ENCODE assay signal across 8 mouse cellular contexts in the genomic region with DNA sequence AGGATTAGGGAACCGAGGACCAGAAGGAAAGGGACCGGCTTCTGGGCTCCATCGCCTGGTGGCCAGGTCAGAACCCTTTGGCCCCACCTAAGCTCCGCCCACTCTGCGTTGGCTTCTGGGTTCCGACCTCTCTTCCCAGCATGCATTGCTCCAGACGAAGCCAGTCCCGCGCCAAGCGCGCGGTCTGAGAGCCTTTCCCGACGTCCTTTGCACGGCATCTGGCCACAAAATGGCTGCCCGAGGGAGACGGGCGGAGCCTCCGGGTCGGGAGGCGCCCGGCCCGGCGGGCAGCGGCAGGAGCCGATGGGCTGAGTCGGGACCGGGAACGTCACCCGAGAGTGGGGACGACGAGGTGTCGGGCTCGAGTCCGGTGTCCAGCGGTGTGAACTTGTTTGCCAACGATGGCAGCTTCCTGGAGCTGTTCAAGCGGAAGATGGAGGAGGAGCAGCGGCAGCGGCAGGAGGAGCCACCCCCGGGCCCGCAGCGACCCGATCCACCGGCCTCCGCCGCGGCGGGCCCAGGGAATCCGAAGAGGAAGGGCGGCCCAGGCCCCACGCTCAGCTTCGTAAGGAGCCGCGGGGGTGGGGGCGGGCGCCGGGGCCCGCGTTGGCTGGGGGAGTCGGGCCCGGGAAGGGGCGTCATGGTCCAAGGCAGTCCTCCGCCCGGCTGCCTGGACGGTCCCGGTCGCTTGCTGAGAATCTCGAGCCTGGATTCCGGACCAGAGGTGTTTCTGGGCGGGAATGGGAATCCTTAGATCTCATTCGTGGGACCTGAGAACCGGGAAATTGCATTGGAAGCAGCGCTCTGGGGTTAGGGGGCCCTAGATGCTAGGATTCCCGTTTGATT. TPM values are rescaled to one million over a fixed set of nuclear protein-coding genes. Genes with fewer than 3 reads are reported as not detected.
DNase-seq lines count a peak whose midpoint lies in the region; ATAC-seq lines count a peak whose summit lies in the region.

A gene (plus strand): TSS at position 154 of the 846 bp plus-strand sequence.

- H3K4me2 ChIP-seq in hindbrain, embryonic 15.5 days = peak within 1 kb of the TSS; percentile 90

- H3K4me3 ChIP-seq in hindbrain, embryonic 15.5 days = peak within 1 kb of the TSS; percentile 98

- H3K9me3 ChIP-seq in hindbrain, embryonic 15.5 days = no peaks in the 10 kb centered on the region

- H3K9ac ChIP-seq in hindbrain, embryonic 15.5 days = peak within 1 kb of the TSS; percentile 99

- no peaks in the 10 kb centered on the region for H3K27me3 ChIP-seq in hindbrain, embryonic 15.5 days

- peak; percentile 98 for DNase-seq in R1 (ENCODE audit: low read depth, low spot score)
- peak; percentile 98 for DNase-seq in cerebellum, postnatal 25 days
- peak; percentile 97 for DNase-seq in frontal cortex, postnatal 36 days (ENCODE audit: low spot score in 2 of 2)
- peak; percentile 92 for DNase-seq in left cerebral cortex, adult 11 months (ENCODE audit: low spot score)
- peak; percentile 97 to 98 for DNase-seq in lung, postnatal 4 days
- peak; percentile 93 for DNase-seq in retina, postnatal 7 days (ENCODE audit: low read depth, low spot score)
- peak; percentile 97 for DNase-seq in urinary bladder, adult 2 months (ENCODE audit: low spot score)

- peak within 1 kb of the TSS; percentile 94 for H3K27ac ChIP-seq in hindbrain, embryonic 15.5 days (replicated peaks)

- ATAC-seq in hindbrain, embryonic 15.5 days (ENCODE audit: low FRiP score, low read depth) = peak; percentile 75

- H3K36me3 ChIP-seq in hindbrain, embryonic 15.5 days = peaks cover 37% of the 10 kb centered on the region

- H3K4me1 ChIP-seq in hindbrain, embryonic 15.5 days (replicated peaks) = peaks cover 41% of the 10 kb centered on the region

- under 1% methylated on average over 68 of the region's 75 CpGs for WGBS in hindbrain, embryonic 15.5 days

RNA-seq across cellular contexts. Expression of the gene that starts here (rescaled TPM):
- polyA plus RNA-seq in hindbrain, embryonic 15.5 days (2015; fragmentation: Nextera tagmentation; extraction: Ambion mirVana) = 123 and 132 TPM in 2 replicates
- polyA plus RNA-seq in urinary bladder, adult 2 months (2012; rRNA removed) = 109 and 140 TPM in 2 replicates

Comparison
In these comparisons a context has a peak if more than half of its experiments do, and no peak if none do; other contexts are left out.
1. Peak in every context shown above with its lines: DNase-seq, ATAC-seq, H3K4me3 ChIP-seq and H3K27ac ChIP-seq.